Mouse (Mus musculus): ENCODE measurements around the gene Wdr73. TPM values are rescaled to one million over a fixed set of nuclear protein-coding genes. Genes with fewer than 3 reads are reported as not detected.
A peak's percentile ranks its signal among the peaks of the same experiment; 100 is the strongest.

The Wdr73 gene
- polyA plus RNA-seq, 1 experiment from 2014 or later: 33.0 TPM

GRCm38 (mm10) chr7:80864831-80865230 is 36.2 kb downstream of the Wdr73 start:
- H3K4me2 ChIP-seq: 0 out of 2 replicates have a peak overlapping the region, but pooled peaks have one; percentile 2
- peaks cover 40% of the 10 kb centered on the region for H3K36me3 ChIP-seq
- H3K9ac ChIP-seq (replicated peaks): no peak overlapping the region
- 78% methylated on average over 8 of the region's 8 CpGs for WGBS
- no peak overlapping the region for H3K4me3 ChIP-seq (replicated peaks)
- peaks cover 55% of the 10 kb centered on the region for H3K4me1 ChIP-seq
- H3K27me3 ChIP-seq (replicated peaks): no peaks in the 10 kb centered on the region
- H3K27ac ChIP-seq (replicated peaks): no peak overlapping the region
- no peaks in the 10 kb centered on the region for H3K9me3 ChIP-seq (replicated peaks)
- ATAC-seq (ENCODE audit: low FRiP score): no peak

GRCm38 (mm10) chr7:80864151-80864550 is 36.9 kb downstream of the Wdr73 start:
- Histone ChIP-seq H3K36me3 (peaks cover 34% of the 10 kb centered on the region), H3K9ac (replicated peaks) (no peak overlapping the region), H3K4me2 (no peak overlapping the region), H3K27ac (replicated peaks) (no peak overlapping the region), H3K4me1 (peaks cover 55% of the 10 kb centered on the region), H3K9me3 (replicated peaks) (no peaks in the 10 kb centered on the region), H3K4me3 (replicated peaks) (no peak overlapping the region), H3K27me3 (replicated peaks) (no peaks in the 10 kb centered on the region)
- ATAC-seq (ENCODE audit: low FRiP score): no peak
- whole genome bisulfite sequencing: 84% methylated on average over 1 of the region's 1 CpGs

GRCm38 (mm10) chr7:80863520-80863919 is 37.5 kb downstream of the Wdr73 start:
- Histone ChIP-seq H3K9ac (replicated peaks) (0 out of 2 replicates have a peak overlapping the region, but pooled peaks have one; percentile 26), H3K36me3 (peaks cover 29% of the 10 kb centered on the region), H3K9me3 (replicated peaks) (no peaks in the 10 kb centered on the region), H3K4me3 (replicated peaks) (peak overlapping the region; percentile 6), H3K27ac (replicated peaks) (no peak overlapping the region), H3K4me2 (peak overlapping the region; percentile 78), H3K4me1 (peaks cover 55% of the 10 kb centered on the region), H3K27me3 (replicated peaks) (no peaks in the 10 kb centered on the region)
- 87% methylated on average over 5 of the region's 5 CpGs for WGBS
- ATAC-seq (ENCODE audit: low FRiP score): no peak

GRCm38 (mm10) chr7:80862475-80862874 is 38.6 kb downstream of the Wdr73 start:
- H3K4me2 ChIP-seq: peak overlapping the region; percentile 78
- 74% methylated on average over 2 of the region's 2 CpGs for WGBS
- peaks cover 55% of the 10 kb centered on the region for H3K4me1 ChIP-seq
- peaks cover 19% of the 10 kb centered on the region for H3K36me3 ChIP-seq
- no peak overlapping the region for H3K27ac ChIP-seq (replicated peaks)
- no peak for ATAC-seq (ENCODE audit: low FRiP score)
- no peaks in the 10 kb centered on the region for H3K27me3 ChIP-seq (replicated peaks)
- no peaks in the 10 kb centered on the region for H3K9me3 ChIP-seq (replicated peaks)
- H3K4me3 ChIP-seq (replicated peaks): peak overlapping the region; percentile 82
- H3K9ac ChIP-seq (replicated peaks): no peak overlapping the region

- peak; percentile 98 for ATAC-seq (ENCODE audit: low FRiP score)
- no peaks in the 10 kb centered on the region for H3K27me3 ChIP-seq (replicated peaks)
- peak within 1 kb of the TSS; percentile 89 for H3K9ac ChIP-seq (replicated peaks)
- peaks cover 48% of the 10 kb centered on the region for H3K4me1 ChIP-seq
- WGBS: under 1% methylated on average over 40 of the region's 40 CpGs
- H3K36me3 ChIP-seq: peaks cover 17% of the 10 kb centered on the region
- H3K27ac ChIP-seq (replicated peaks): peak within 1 kb of the TSS; percentile 90
- peak within 1 kb of the TSS; percentile 78 for H3K4me2 ChIP-seq
- peak within 1 kb of the TSS; percentile 82 for H3K4me3 ChIP-seq (replicated peaks)
- no peaks in the 10 kb centered on the region for H3K9me3 ChIP-seq (replicated peaks)
Observed at GRCm38 (mm10) chr7:80860729-80861274, 40.3 kb downstream of the Wdr73 start, which contains the start of gene Zscan2. Gene Zscan2 (plus strand): TSS chr7:80860920.

- Histone ChIP-seq H3K36me3 (peaks cover 12% of the 10 kb centered on the region), H3K4me1 (peaks cover 43% of the 10 kb centered on the region), H3K9ac (replicated peaks) (peak overlapping the region; percentile 60), H3K4me3 (replicated peaks) (peak overlapping the region; percentile 82), H3K27ac (replicated peaks) (peak overlapping the region; percentile 54), H3K4me2 (peak overlapping the region; percentile 78), H3K9me3 (replicated peaks) (no peaks in the 10 kb centered on the region), H3K27me3 (replicated peaks) (no peaks in the 10 kb centered on the region)
- under 1% methylated on average over 13 of the region's 13 CpGs for WGBS
- peak; percentile 83 for ATAC-seq (ENCODE audit: low FRiP score)
Observed at GRCm38 (mm10) chr7:80860227-80860626, 40.8 kb downstream of the Wdr73 start.

- no peaks in the 10 kb centered on the region for H3K9me3 ChIP-seq (replicated peaks)
- no peaks in the 10 kb centered on the region for H3K27me3 ChIP-seq (replicated peaks)
- ATAC-seq (ENCODE audit: low FRiP score): no peak
- 37% methylated on average over 6 of the region's 6 CpGs for WGBS
- H3K4me1 ChIP-seq: peaks cover 12% of the 10 kb centered on the region
- no peak overlapping the region for H3K4me3 ChIP-seq (replicated peaks)
- H3K4me2 ChIP-seq: no peak overlapping the region
- H3K27ac ChIP-seq (replicated peaks): no peak overlapping the region
- no peak overlapping the region for H3K9ac ChIP-seq (replicated peaks)
- H3K36me3 ChIP-seq: no peaks in the 10 kb centered on the region
Observed at GRCm38 (mm10) chr7:80857181-80857580, 43.9 kb downstream of the Wdr73 start.

- no peak overlapping the region for H3K9ac ChIP-seq (replicated peaks)
- H3K4me3 ChIP-seq (replicated peaks): no peak overlapping the region
- no peaks in the 10 kb centered on the region for H3K9me3 ChIP-seq (replicated peaks)
- ATAC-seq (ENCODE audit: low FRiP score): no peak
- no peak overlapping the region for H3K27ac ChIP-seq (replicated peaks)
- H3K27me3 ChIP-seq (replicated peaks): no peaks in the 10 kb centered on the region
- H3K36me3 ChIP-seq: no peaks in the 10 kb centered on the region
- peaks cover 5% of the 10 kb centered on the region for H3K4me1 ChIP-seq
- H3K4me2 ChIP-seq: no peak overlapping the region
Observed at GRCm38 (mm10) chr7:80855316-80855715, 45.8 kb downstream of the Wdr73 start.

GRCm38 (mm10) chr7:80853218-80853617 is 47.9 kb downstream of the Wdr73 start:
- ATAC-seq (ENCODE audit: low FRiP score): no peak
- WGBS: 97% methylated on average over 3 of the region's 3 CpGs

GRCm38 (mm10) chr7:80850520-80850919 is 50.5 kb downstream of the Wdr73 start:
- 89% methylated on average over 5 of the region's 5 CpGs for WGBS
- H3K27ac ChIP-seq (replicated peaks): no peak overlapping the region
- H3K4me2 ChIP-seq: no peak overlapping the region
- H3K36me3 ChIP-seq: no peaks in the 10 kb centered on the region
- H3K4me3 ChIP-seq (replicated peaks): no peak overlapping the region
- no peak for ATAC-seq (ENCODE audit: low FRiP score)
- no peak overlapping the region for H3K9ac ChIP-seq (replicated peaks)
- H3K27me3 ChIP-seq (replicated peaks): no peaks in the 10 kb centered on the region
- H3K9me3 ChIP-seq (replicated peaks): no peaks in the 10 kb centered on the region
- H3K4me1 ChIP-seq: no peaks in the 10 kb centered on the region

More at GRCm38 (mm10) chr7:80853218-80853617, 47.9 kb downstream of the Wdr73 start:
- Histone ChIP-seq H3K9me3 (replicated peaks) (no peaks in the 10 kb centered on the region), H3K27ac (replicated peaks) (no peak overlapping the region), H3K27me3 (replicated peaks) (no peaks in the 10 kb centered on the region), H3K4me1 (no peaks in the 10 kb centered on the region), H3K36me3 (no peaks in the 10 kb centered on the region), H3K4me3 (replicated peaks) (no peak overlapping the region), H3K9ac (replicated peaks) (no peak overlapping the region), H3K4me2 (no peak overlapping the region)

GRCm38 (mm10) chr7:80849710-80850109 is 51.4 kb downstream of the Wdr73 start:
- no peak for ATAC-seq (ENCODE audit: low FRiP score)
- 28% methylated on average over 4 of the region's 4 CpGs for WGBS

GRCm38 (mm10) chr7:80849267-80849666 is 51.8 kb downstream of the Wdr73 start:
- H3K9ac ChIP-seq (replicated peaks): no peak overlapping the region
- no peak overlapping the region for H3K27ac ChIP-seq (replicated peaks)
- H3K36me3 ChIP-seq: no peaks in the 10 kb centered on the region
- ATAC-seq (ENCODE audit: low FRiP score): no peak
- no peaks in the 10 kb centered on the region for H3K9me3 ChIP-seq (replicated peaks)
- 92% methylated on average over 2 of the region's 2 CpGs for WGBS
- H3K4me2 ChIP-seq: no peak overlapping the region
- no peaks in the 10 kb centered on the region for H3K27me3 ChIP-seq (replicated peaks)
- no peaks in the 10 kb centered on the region for H3K4me1 ChIP-seq
- H3K4me3 ChIP-seq (replicated peaks): no peak overlapping the region

More at GRCm38 (mm10) chr7:80849710-80850109, 51.4 kb downstream of the Wdr73 start:
- no peak overlapping the region for H3K9ac ChIP-seq (replicated peaks)
- H3K27me3 ChIP-seq (replicated peaks): no peaks in the 10 kb centered on the region
- no peak overlapping the region for H3K4me2 ChIP-seq
- H3K4me3 ChIP-seq (replicated peaks): no peak overlapping the region
- H3K36me3 ChIP-seq: no peaks in the 10 kb centered on the region
- no peaks in the 10 kb centered on the region for H3K4me1 ChIP-seq
- H3K27ac ChIP-seq (replicated peaks): no peak overlapping the region
- H3K9me3 ChIP-seq (replicated peaks): no peaks in the 10 kb centered on the region
